Mouse (Mus musculus): Measurements from ENCODE around the gene Rasa2.
"Not testable (repeated sequence)": the region's sequence is repeated elsewhere in the genome, so short reads cannot be mapped to it uniquely, and the experiment has no call there.

Rasa2 gene

DNA sequence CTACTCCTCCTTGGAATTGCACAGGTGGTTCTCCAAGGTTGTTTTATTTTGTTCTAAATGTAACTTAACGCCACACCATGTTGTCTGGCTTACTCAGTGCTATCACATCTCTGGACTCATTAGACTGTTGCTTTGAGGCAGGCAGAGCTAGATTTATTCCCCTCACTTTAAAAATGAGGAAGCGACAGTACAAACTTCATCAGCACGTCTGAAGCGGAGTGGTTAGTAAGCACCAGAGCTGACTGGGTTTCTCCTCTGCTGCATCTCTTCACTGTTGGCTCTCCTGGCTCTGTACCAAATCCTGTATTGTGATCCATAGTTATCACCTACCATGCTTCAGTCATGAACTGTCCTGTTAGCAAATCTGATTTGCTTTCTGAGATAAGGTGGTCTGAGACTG is 53.2 kb downstream of the Rasa2 start:
- DNase-seq = peak in 1 of 2 experiments; percentile 14

DNA sequence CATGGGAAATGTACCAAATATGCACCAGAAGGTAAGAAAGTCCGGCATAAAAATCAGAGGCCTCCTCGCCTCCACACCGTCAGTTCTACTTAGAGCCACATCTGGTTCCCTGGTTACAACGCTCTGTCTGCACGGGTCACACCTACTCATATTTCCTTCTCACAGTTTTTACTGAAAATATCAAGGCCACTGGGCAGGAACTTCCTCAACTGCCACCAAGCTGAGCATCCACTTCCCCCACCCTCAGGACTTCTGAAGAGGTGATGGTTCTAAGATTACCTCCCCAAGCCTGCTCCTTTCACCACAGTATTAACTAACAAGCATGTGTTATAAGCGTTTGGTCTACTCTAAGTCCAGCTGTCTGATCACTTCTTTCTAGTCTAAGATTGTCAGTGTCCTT is 53.7 kb downstream of the Rasa2 start:
- peak; percentile 27 to 28 for DNase-seq

DNA sequence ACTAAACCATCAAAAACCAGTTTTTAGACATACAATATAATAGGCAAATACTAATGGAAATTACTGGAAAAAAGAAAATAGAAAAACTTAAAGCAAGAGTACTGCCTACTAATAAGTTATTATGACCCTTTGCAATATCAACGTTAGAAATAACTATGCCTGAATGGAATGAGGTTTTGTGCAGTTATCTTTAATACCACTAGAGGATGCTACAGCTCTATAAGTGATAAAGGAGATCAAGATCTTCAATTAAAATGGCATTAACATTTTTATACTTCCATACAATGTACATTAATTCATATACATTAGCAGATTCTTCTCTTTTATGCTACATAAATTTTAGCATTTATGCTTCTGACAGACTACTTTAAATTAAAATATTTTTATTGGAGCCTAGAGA is 58.2 kb downstream of the Rasa2 start:
- no peak for DNase-seq

DNA sequence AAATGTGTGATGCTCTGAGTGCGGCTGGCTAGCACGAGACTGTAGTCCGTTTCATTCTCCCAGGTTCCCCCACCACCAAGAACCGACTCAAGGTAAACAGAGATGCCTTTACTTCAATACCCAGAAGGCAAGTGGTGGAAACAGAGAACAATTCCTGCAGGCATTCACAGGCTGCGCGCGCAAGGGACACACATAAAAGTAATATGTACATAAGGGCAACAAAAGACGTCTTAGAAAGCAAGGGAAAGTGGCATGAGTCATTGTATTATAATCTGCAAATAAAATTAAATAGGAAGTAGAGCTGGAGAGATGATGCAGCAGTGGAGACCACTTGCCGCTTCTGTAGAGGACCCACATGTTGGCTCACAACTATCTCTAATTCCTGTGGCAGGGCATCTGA is 58.7 kb downstream of the Rasa2 start:
- DNase-seq = no peak

DNA sequence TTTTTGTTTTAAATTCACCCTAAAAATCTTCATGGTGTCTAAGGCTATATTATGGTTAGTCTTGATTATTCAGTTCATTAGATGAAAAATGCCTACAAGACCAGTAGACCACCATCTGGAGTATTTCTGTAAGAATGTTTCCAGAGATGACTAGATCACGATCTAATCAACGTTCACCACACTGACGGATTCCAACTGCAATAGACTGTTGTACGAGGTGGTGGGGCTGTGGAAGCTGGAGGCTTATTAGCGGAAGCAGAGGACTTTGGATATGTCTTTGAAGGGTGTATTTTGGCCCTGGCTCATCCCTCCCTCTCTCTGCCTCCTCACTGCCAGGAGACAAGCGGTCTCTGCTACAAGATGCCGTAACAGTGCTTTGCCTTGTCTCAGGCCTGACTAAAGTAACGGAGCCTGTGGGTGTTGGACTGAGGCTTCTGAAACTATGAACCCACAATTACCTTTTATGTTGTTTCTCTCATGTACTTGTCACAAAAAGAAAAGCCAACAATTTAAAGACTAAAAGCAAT is 64.9 kb downstream of the Rasa2 start:
- DNase-seq = no peak

DNA sequence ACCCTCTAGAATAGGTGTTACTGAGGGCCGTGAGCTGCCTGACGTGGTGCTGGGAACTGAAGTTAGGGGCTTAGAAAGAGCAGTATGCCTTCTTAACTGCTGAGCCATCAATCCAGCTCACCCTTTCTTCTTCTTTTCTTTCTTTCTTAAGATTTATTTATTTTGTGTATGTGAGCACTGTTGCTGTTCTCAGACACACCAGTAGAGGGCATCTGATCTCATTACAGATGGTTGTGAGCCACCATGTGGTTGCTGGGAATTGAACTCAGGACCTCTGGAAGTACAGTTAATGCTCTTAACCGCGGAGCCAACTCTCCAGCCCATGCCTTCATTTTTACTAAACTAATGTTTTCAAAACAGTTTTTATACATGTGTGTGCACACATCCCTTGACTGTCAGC is 67.9 kb downstream of the Rasa2 start:
- DNase-seq = no peak

DNA sequence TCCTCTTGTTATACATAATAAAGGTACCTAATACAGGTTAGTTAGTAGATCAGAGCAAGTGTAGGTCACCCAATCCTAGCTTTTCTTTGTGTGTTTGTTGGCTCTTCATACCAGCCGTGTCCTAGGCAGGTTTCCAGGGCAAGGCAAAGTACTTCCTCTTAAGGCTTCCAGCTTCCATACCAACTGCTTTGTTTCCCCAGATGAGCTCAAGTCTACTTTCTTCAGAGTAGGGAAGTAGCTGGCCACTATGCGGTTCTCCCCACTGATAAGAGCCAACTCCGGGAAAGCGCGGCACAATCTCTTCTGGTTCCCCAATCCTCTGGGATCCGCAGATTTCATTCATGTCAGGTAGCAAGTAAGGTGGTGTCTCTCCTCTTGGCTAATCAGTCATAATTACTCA is 72.3 kb downstream of the Rasa2 start:
- no peak for DNase-seq

DNA sequence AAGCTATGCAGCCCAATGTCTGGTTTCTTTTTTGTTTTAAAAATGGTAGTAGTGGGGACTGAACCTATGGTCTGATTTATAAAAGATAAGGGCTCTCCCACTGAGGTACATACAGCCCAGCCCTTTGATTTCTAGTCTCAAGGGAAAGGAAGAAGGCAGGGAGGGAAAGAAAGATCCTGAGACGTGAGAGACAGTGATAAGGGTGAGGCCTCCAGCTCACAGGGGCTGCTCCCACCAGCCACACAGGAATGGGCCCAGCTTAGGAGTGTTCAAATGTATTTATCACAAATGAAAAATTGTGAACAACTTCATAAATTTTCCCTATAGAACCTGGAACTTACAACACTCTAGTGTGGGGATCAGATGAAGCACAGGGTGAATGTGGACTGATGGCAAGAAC is 72.8 kb downstream of the Rasa2 start:
- DNase-seq = no peak

DNA sequence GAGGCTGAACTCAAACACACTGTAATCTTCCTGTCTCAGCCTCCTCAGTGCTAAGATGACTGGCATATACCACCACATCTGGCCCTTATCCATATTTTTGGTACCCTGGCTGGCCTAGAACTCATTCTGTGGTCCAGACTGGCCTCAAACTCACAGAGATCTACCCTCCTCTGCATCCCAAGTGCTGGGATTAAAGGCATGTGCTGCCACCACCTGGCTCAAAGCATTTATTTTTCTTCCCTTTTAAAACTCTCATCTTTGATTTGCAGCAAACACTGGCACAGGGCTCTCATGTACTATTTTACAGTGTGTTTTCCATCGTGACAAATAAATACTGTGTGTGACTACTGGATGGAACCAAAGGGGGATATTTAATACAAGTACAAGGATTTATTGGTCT is 77.3 kb downstream of the Rasa2 start:
- DNase-seq = no peak

DNA sequence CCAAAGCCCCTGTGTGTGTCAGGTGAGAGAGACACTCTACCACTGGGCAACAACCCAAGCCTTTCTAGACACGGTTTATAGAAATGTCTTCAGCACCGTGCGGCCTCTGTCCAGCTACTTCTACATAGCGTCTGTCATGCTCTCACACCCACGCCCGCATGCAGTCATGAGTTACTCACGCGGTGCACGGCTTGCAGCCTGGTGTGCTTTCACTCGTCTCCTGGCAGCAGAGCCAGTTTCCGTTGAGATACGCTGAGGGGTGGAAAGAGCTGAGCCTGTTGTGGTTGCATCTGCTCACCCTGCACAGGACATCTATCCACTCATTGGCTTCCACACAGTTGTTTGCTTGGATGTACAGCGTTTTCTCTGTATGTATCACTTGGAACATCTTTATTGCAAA is 86.0 kb downstream of the Rasa2 start:
- no peak for DNase-seq

DNA sequence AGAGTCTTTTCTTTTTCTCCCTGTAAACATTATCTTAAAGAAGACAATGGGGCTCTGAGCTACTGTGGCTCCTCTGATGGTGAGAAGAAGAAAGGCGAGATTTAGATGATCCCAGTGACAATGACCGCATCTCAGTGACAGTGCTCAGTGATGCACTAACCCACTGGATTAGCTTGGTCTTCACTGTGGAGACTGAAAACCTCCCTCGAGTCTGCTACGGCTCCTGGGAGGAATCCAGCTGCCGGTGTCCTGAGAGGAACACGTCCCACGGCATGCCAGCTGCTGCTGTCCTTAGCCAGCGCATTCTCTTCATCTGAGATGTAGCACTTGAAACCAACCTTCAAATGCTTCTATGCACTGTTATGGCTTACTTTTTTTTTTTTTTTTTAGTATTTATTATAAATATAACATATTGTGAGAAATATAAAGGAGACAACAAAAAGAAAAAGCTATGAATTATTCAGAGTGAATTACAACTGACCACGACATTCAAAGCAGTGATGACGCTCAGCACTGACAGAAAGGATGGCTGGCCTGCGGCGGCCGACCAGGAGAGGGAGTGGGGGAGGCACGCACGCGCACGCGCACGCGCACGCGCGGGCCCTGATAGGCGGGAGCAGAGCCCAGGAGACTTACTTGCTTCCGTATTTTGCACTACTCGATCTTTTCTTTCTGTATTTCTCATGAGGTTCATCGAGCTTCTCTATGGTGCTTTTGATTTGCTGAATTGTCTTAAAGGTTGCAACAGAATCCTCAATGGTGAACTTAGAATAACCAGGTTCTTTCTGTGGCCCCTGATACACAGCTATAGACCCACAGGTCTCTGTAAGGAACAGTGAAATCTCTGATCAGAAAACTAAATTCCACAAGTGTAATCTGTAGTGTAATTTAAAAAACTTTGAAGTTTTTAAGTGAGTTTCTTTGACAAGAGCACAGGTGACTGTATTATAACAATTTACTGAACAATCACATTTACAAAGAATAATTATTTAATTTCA is 87.5 kb downstream of the Rasa2 start:
- DNase-seq = peak; percentile 73 to 75

DNA sequence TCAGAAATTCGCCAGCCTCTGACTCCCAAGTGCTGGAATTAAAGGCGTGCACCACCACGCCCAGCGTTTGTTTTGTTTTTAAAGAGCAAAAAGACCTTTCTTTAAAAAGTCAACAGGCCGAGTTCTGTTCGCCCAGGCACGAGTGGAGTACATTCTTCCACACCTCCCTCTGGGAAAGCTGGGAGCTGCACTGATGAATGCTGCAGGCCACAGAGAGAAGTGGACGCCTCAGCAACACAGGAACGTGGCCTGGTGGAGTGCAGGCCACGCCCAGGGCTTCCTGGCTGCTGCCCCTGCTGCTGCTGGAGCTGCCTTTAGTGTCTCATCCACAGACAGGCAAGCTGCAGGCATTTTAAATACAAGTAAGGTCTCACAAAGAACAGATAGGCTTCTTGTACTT is 92.5 kb downstream of the Rasa2 start:
- DNase-seq = no peak

DNA sequence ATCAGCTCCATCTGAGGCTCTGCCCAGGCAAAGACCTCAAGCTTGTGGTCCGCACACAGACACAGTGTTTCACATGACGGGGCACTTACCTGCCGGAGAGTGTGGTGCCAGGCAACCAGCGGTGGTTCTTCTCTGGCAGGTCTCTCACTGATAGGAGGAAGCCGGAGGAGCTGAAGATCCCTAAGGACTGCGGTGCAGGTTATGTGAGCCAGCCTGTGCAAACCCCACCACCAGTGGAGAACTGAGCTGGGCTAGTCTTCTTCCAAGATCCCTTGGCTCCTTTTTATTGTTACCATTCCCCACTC is 93.8 kb downstream of the Rasa2 start:
- DNase-seq = no peak

DNA sequence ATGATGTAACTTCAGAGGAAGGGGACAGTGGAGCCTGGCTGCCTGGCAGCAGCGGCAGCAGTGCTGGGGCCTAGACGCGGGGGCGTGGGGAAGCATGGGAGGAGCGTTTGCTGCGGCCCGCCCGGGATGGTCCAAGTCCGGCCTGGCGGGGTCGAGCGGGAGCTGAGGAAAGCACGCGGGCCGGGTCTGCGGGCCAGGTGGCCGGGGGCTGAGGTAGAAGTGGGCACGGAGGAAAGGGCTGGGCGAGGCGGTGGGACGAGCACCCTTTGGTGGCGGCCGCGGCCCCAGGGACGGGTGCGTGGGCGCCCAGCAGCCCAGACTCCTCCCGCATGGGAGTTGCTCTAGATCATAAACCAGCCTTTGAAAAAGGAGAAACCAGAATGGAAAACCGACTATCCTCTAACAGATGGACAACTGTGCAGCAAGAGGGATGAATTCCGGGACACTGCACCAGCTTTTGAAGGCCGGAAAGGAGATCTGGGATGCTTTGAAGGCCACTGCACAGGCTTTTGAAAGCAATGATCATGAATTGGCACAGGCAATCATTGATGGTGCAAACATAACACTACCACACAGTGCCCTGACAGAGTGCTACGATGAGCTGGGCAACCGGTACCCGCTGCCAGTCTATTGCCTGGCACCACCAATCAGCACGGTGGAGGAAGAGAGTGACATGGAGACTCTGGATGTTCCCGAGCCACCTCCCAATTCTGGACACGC is 94.4 kb downstream of the Rasa2 start:
- no peak for DNase-seq

DNA sequence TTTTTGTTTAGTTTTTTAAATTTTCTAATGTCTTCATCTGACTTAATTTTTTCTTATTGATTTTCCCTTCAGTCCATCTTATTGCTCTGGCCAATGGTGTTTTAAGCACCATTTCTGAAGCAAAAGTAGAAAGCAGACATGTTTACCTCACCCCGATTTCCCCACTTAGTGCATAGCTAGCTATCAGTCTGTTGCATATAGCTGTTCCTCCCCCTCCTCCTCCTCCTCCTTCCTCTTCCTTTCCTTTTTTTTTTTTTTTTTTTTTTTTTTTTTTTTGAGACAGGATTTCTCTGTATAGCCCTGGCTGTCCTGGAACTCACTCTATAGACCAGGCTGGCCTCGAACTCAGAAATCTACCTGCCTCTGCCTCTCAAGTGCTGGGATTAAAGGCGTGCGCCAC is 95.3 kb downstream of the Rasa2 start:
- DNase-seq = not testable (repeated sequence)

DNA sequence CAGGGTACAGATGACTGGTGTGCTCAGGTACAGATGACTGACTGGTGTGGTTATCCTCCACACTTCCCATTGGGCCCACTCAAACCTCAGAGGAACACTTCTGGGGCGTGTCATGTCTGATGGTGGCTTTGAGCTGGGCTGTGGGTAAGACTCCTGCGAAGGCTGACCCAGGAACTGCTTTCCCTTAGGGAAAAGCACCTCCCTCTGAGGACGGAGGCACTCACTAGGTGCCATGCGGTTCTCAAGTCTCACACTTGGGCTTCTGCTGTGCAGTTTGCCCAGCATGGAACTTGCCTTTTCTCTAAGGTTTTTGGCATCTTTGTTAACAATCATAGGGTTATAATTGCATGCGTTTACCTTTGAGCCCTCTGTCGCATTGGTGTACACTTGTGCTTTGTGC is 96.0 kb downstream of the Rasa2 start:
- DNase-seq = no peak

DNA sequence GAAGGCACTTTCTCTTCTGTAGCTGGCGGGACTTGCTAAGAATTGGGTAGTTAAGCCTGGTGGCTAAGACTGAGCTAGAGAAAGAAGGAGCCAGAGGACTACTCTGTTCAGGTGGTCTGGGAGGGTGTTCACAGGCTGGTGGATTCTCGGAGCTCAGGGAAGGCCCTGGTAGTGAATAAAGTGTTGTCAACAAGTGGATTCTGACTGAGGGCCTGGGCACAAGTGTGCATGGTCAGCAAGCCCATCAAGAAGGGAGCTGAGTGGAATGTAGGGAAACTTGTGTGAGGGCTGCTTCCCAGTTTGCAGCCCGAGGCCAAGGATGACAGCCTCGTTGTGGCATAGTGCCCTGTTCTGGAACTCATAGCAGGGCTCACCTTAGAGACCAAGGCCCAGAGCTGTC is 97.2 kb downstream of the Rasa2 start:
- no peak for DNase-seq

DNA sequence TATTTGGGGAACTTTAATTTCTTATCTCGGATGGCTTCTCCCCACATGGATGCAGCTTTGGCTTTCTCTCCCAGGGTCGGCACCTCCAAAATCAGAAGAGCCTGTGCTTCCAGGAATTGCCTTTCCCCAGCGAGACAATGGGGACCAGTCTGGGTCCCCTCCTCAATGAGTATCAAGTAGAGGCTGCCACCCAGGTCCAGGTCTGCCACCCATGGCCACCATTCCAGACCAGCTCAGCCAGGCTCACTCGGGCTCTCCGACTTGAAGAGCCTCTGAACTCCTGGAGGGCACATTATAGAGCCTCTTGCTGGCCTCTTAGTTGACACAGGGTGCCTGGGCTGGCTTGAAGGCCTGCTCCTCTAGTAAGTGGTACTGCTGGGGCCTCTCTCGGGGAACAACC is 97.9 kb downstream of the Rasa2 start:
- DNase-seq = no peak

DNA sequence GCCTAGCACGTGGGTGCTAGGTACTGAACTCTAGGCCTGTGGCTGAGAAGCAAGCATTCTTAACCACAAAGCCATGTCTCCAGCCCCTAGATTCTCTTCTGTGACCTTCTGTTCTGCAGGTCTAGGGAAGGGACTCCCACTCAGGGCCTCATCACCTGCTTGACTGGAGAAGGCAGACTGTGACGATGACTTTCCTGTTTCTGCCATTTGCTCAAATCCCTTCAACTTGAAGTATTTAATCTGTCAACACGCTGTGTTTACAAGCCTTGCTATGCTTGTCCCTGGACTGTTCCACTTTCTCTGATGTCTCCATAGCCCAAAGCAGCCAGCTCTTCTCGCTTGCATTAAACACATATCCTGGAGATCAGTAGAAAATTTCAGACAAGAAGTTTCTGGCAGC is 98.9 kb downstream of the Rasa2 start:
- no peak for DNase-seq

DNA sequence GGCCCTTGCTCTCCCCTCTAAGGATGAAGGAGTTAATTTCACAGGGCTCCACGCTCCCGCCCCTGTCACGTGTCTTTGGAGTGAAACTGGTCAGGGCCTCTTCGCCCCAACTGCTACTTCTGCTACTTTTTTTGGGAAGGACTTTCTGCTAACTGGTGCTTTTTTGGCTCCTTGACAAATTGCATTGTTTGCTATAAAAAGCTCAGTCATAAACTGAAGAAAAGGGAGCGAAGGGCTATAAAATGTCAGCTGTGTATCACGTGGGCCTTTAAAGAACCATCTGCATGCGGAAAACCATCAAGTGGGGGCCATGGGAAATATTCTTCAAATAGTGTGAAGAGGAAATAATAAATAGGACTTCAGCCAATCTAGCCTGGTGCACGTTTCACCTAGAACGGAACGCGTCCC is 100.7 kb downstream of the Rasa2 start:
- DNase-seq = no peak

DNA sequence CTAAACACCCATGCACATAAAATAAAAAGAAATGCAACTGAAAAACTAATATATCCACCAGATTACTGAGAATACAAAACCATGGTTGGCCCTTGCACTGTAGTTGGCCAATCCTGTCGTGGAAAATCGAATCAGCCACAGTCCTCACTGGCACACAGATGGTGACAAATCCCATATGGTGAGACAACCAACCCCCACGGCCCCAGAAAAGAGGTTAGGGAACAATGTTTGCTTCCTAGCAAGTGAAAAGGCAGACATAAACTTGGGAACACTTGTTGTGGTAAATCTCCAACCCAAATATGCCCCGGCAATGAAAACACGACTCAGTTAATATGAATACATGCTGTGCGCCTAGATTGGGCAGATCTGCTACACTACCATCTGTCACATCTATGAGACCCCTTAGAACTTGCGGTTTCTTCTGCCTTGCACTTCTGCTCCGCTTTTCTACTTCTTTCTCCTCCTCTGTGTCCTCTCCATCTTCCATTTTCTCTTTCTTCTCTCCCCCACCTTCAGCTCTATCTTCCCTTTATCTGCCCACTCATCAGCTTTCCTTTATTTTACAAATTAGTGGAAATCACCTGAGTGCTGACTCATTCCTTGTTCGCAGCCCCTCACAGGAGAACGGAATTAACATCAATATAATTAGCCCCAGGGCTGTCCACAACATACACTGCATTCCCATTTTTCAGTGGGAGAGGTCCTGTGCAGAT is 101.3 kb downstream of the Rasa2 start:
- DNase-seq = no peak

DNA sequence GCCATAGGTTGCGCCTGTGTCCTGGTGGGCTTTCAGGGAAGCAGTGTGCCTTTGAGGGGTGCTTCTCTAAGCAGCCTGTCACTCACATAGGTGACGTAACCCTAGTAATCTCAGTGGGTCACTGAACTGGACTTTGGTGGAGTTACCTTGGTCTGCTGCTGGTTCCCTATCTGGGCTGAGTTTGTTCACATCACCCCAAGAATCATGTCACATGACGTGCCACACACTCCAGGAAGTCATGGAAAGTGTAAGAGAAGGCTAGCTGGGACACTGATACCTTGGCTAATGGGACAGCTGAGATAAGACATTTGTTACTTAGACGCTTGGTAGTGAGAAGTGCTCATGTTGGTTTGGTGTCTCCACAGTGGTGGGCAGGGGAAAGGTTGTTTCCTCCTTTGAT is 105.4 kb downstream of the Rasa2 start:
- no peak for DNase-seq

DNA sequence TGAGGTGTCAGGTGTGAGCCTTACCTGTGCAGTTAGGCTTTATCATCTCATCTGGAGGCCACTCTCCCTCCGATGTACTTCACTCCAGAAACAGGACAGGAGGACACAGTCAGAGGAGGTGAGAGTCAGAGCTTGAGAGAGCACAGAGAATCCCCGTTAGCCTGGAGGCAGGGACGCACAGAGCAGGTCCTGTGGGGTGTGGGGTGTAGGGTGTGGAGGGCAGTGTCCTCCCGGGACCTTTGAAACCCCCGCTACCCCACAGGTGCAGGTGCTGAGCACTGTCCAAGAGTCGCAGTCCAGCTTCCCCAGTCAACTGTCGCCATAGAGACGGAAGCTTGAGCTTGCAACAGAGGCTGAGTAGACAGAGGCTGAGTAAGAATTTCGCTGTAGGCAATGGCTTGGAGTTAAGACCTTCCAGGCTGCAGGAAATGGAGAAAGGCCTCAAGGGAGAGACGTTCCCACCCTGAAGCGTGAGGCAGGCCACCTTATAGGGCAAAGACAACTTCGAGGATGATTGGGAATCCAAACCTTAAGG is 106.4 kb downstream of the Rasa2 start, which contains the start of gene Gm28729:
Gene Gm28729 (minus strand): TSS at position 293 of the 535 bp plus-strand sequence.
- DNase-seq = no peak
